Mouse (Mus musculus) brown adipose tissue, adult 24 weeks (tissue): ENCODE results near the gene Dzip1l. TPM values are rescaled to one million over a fixed set of nuclear protein-coding genes. Genes with fewer than 3 reads are reported as not detected.
"Not testable (repeated sequence)": the region's sequence is repeated elsewhere in the genome, so short reads cannot be mapped to it uniquely, and the experiment has no call there.

Source experiments
- H3K27ac ChIP-seq: fragments of 200-500 bp; replicated peaks from 2 replicates; pipeline ENCODE4 v1.5.1; 2012; ENCODE audit warnings: low read depth, mild to moderate bottlenecking, low read length
- H3K4me1 ChIP-seq: fragments of 200-500 bp; 2 replicates; pipeline ENCODE4 v1.6.1; 2012; ENCODE audit warnings: low read length, mixed read lengths; ENCODE audit not compliant: control insufficient read depth, insufficient read depth, insufficient read length
- H3K4me3 ChIP-seq: fragments of 200-500 bp; 2 replicates; pipeline ENCODE4 v1.5.1; 2012; ENCODE audit warnings: low read depth, mild to moderate bottlenecking, low read length, moderate library complexity; ENCODE audit not compliant: insufficient read depth
- polyA plus RNA-seq: library from polyadenylated mRNA; stranded (reverse); fragments of >200 nt; gene quantifications from 2 replicates; pipeline ENCODE4 v1.2.4, GENCODE M21; 2012; ENCODE audit not compliant: missing spikeins, insufficient read depth, insufficient read length

Gene Dzip1l
- polyA plus RNA-seq = 0.36 and 3.3 TPM in 2 replicates

- Histone ChIP-seq H3K4me3 (peak within 1 kb of the TSS; percentile 64), H3K4me1 (no peaks in the 10 kb centered on the region; the same call in 1 of the 2 replicates), H3K27ac (peak within 1 kb of the TSS; percentile 66)
These were observed at the start of gene Dzip1l for GRCm38 (mm10) chr9:99629281-99630011. Gene Dzip1l (plus strand): TSS chr9:99629496.

GRCm38 (mm10) chr9:99580655-99581054, 48.6 kb upstream of the Dzip1l start:
- Histone ChIP-seq H3K4me1 (no peaks in the 10 kb centered on the region), H3K27ac (no peak overlapping the region), H3K4me3 (no peak overlapping the region)

- no peak overlapping the region for H3K4me3 ChIP-seq
- H3K4me1 ChIP-seq = no peaks in the 10 kb centered on the region
- no peak overlapping the region for H3K27ac ChIP-seq
These were observed 41.6 kb upstream of the Dzip1l start for GRCm38 (mm10) chr9:99587505-99588202.

GRCm38 (mm10) chr9:99591144-99591543, 38.2 kb upstream of the Dzip1l start:
- Histone ChIP-seq H3K27ac (no peak overlapping the region), H3K4me3 (no peak overlapping the region), H3K4me1 (no peaks in the 10 kb centered on the region)

- H3K4me1 ChIP-seq, H3K4me3 ChIP-seq, H3K27ac ChIP-seq: not testable (repeated sequence)
These were observed 30.2 kb upstream of the Dzip1l start for GRCm38 (mm10) chr9:99599127-99599526.

- Histone ChIP-seq H3K4me3 (no peak overlapping the region), H3K4me1 (no peaks in the 10 kb centered on the region), H3K27ac (no peak overlapping the region)
These were observed 25.7 kb upstream of the Dzip1l start for GRCm38 (mm10) chr9:99603566-99603965.

- H3K27ac ChIP-seq = no peak within 1 kb of the TSS
- no peaks in the 10 kb centered on the region for H3K4me1 ChIP-seq
- no peak within 1 kb of the TSS for H3K4me3 ChIP-seq
These were observed 17.1 kb upstream of the Dzip1l start, which contains the start of gene A4gnt for GRCm38 (mm10) chr9:99612202-99612601. Gene A4gnt (plus strand): TSS chr9:99612502.

GRCm38 (mm10) chr9:99619688-99620087, 9.6 kb upstream of the Dzip1l start:
- Histone ChIP-seq H3K4me1 (no peaks in the 10 kb centered on the region), H3K4me3 (no peak overlapping the region), H3K27ac (no peak overlapping the region)

- H3K4me1 ChIP-seq = no peaks in the 10 kb centered on the region
- no peak overlapping the region for H3K4me3 ChIP-seq
- H3K27ac ChIP-seq = no peak overlapping the region
These were observed 9.1 kb upstream of the Dzip1l start for GRCm38 (mm10) chr9:99620196-99620595.

GRCm38 (mm10) chr9:99622034-99622433, 7.3 kb upstream of the Dzip1l start:
- Histone ChIP-seq H3K4me3 (no peak overlapping the region), H3K27ac (no peak overlapping the region), H3K4me1 (no peaks in the 10 kb centered on the region)

GRCm38 (mm10) chr9:99622966-99623365, 6.3 kb upstream of the Dzip1l start:
- H3K4me1 ChIP-seq = no peaks in the 10 kb centered on the region
- no peak overlapping the region for H3K27ac ChIP-seq
- no peak overlapping the region for H3K4me3 ChIP-seq

GRCm38 (mm10) chr9:99624117-99624516, 5.2 kb upstream of the Dzip1l start:
- no peaks in the 10 kb centered on the region for H3K4me1 ChIP-seq
- no peak overlapping the region for H3K4me3 ChIP-seq
- no peak overlapping the region for H3K27ac ChIP-seq

- no peak overlapping the region; the same call in 1 of the 2 replicates for H3K27ac ChIP-seq
- H3K4me3 ChIP-seq = no peak overlapping the region
- no peaks in the 10 kb centered on the region; the same call in 1 of the 2 replicates for H3K4me1 ChIP-seq
These were observed 715 bp upstream of the Dzip1l start for GRCm38 (mm10) chr9:99628581-99628980.

- Histone ChIP-seq H3K4me3 (peak overlapping the region; percentile 64), H3K4me1 (no peaks in the 10 kb centered on the region; the same call in 1 of the 2 replicates), H3K27ac (0 out of 2 replicates have a peak overlapping the region, but pooled peaks have one; percentile 66)
These were observed 775 bp downstream of the Dzip1l start for GRCm38 (mm10) chr9:99630071-99630470.

- no peak overlapping the region for H3K27ac ChIP-seq
- no peaks in the 10 kb centered on the region; the same call in 1 of the 2 replicates for H3K4me1 ChIP-seq
- H3K4me3 ChIP-seq = peak overlapping the region; percentile 64
These were observed 1.3 kb downstream of the Dzip1l start for GRCm38 (mm10) chr9:99630528-99631125.
